Mouse (Mus musculus) megakaryocyte, embryonic 14.5 days (primary cell): ENCODE data around the gene Amz1.

Source experiments
- FLI1 ChIP-seq: IDR thresholded peaks from 2 replicates; pipeline ENCODE4 v1.6.1; 2012; ENCODE audit warnings: low read length, inconsistent platforms, mixed read lengths
- GATA1 ChIP-seq: IDR thresholded peaks from 3 replicates; pipeline ENCODE4 v1.6.1; 2012; ENCODE audit warnings: mixed read lengths, low read length, inconsistent platforms, borderline replicate concordance

DNA sequence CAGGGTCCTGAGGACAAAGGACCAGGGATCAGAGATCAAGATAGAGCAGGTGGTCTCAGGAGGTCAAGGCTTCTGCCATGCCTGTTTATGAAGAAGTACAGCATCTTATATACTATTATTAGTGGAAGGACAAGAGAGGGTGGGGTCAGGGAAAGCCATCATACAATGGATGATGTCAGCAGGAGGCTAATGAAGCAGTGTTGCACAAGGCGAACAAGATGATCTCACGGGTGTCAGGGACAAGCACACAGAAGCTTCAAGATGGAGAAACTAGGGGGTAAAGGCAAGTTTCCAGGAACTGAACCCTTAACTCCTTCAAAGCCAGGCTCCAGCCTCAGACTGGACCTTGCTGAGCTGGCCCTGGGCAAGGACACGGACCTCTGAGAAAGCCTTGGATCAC is 1.8 kb upstream of the Amz1 start:
- TF ChIP-seq GATA1 (no peak), FLI1 (no peak)
